Mouse (Mus musculus): ENCODE measurements at regions not wholly inside any gene's neighbourhood (a gene's known extent, or its start where the extent isn't known, plus 50 kb on each side); places are given as distances from the start of the nearest gene placed in this dataset.

DNA sequence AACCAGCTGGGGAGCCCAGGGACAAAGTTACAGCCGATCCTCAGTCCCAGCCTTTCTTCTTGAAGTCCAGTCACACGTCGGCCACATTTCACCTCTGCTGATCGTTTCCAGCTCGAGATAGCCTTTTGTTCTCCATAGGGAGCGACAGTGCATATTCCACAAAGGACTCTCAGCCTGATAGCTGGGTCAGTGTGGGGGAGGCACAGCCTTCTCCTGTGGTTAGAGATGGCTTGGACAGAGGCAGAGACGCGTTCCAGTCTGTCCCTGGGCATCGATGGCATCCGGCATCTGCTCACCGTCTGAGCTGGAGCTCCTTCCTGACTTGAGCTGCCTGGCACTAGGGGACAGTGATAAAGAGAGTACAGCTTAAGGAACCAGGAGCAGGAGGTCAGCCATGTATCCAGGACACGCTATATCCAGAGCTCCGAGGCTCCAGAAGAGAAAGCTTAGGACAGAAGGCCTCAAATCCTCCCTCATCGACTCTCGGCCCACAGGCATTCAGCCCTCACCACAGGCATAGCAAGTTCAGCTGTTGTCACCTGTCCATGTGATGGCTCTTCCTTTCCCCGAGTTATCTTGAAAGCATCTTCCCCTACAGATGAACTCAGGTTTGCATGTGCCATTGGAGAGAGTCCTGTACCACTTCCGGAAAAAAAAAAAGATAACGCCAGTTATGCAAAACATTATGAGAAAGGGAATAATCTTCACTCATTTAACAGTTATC lies 160.0 kb downstream of the Qrsl1 start:
- H3K9me3 ChIP-seq (ENCODE audit: control insufficient read depth, low read length): no peaks in the 10 kb centered on the region
- H3K9ac ChIP-seq (ENCODE audit: low read depth, low read length): no peak overlapping the region
- H3K4me1 ChIP-seq (ENCODE audit: control insufficient read depth, insufficient read depth, low read depth, low read length): peaks cover 11% of the 10 kb centered on the region
- ATAC-seq: no peak
- no peak overlapping the region for H3K4me3 ChIP-seq (ENCODE audit: low read length)
- WGBS: 45% methylated on average over 18 of the region's 18 CpGs
- no peaks in the 10 kb centered on the region for H3K36me3 ChIP-seq (ENCODE audit: control insufficient read depth, insufficient read depth, low read length)
- no peaks in the 10 kb centered on the region for H3K27me3 ChIP-seq (replicated peaks; ENCODE audit: control insufficient read depth, insufficient read depth, low read length)
- H3K27ac ChIP-seq (ENCODE audit: low read depth, low read length): no peak overlapping the region
- H3K4me2 ChIP-seq (ENCODE audit: low read length): no peak overlapping the region

DNA sequence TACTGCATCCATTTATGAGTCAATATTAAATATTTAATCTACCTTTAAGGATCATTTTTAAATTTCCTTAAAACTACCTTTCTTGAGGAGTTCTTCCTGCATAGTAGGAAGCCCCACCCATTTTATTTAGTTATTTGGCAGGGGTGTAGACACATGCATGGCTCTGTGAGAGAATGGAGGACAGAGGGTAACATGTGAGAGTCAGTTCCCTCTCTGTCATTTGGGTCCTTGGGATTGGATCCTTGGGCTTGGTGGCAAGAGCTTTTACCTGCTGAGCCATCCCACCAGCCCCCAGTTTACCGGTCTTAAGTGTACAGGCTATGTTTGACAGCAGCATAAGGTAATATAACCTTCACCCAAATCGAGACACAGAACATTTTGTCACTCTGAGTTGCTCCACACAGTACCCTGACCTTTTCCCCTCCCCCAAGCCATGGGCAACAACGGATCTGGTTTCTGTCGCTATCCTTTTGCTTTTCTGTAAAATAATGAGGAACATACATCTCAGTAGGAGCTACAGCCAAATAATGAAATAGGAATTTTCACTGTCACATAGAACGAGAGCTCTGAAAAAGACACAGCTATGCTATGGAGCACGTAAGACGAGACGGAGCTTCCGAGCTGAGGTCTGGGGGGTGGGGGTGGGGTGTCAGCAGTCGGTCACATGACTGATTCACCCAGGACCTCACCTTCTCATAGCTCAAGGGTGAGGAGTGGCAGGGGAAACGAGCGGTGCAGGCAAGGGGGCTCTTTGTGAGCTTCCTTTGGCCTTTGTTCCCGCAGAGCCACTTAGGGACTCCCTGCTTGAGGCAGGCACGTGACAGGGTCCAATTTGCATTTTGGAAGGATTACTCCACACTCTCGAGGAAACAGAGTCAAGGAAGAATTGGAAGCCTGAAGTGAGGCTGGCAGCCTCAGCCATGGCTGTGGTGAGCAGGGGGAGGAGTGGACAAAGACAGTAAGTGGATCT lies 159.2 kb downstream of the Qrsl1 start:
- WGBS: 5% methylated on average over 15 of the region's 15 CpGs
- Histone ChIP-seq H3K4me3 (ENCODE audit: low read length) (peak overlapping the region; percentile 20), H3K27ac (ENCODE audit: low read depth, low read length) (no peak overlapping the region), H3K36me3 (ENCODE audit: control insufficient read depth, insufficient read depth, low read length) (no peaks in the 10 kb centered on the region), H3K9ac (ENCODE audit: low read depth, low read length) (no peak overlapping the region; the same call in 1 of the 2 replicates), H3K9me3 (ENCODE audit: control insufficient read depth, low read length) (no peaks in the 10 kb centered on the region), H3K4me1 (ENCODE audit: control insufficient read depth, insufficient read depth, low read depth, low read length) (peaks cover 11% of the 10 kb centered on the region), H3K4me2 (ENCODE audit: low read length) (peak overlapping the region; percentile 40), H3K27me3 (replicated peaks; ENCODE audit: control insufficient read depth, insufficient read depth, low read length) (no peaks in the 10 kb centered on the region)
- peak; percentile 31; the same call in 1 of the 2 replicates for ATAC-seq

GRCm38 (mm10) chr10:43743188-43744120 lies 158.1 kb downstream of the Qrsl1 start:
- 95% methylated on average over 7 of the region's 7 CpGs for WGBS
- Histone ChIP-seq H3K9ac (ENCODE audit: low read depth, low read length) (no peak overlapping the region), H3K27ac (ENCODE audit: low read depth, low read length) (no peak overlapping the region), H3K36me3 (ENCODE audit: control insufficient read depth, insufficient read depth, low read length) (no peaks in the 10 kb centered on the region), H3K4me2 (ENCODE audit: low read length) (no peak overlapping the region), H3K4me1 (ENCODE audit: control insufficient read depth, insufficient read depth, low read depth, low read length) (peaks cover 11% of the 10 kb centered on the region), H3K4me3 (ENCODE audit: low read length) (no peak overlapping the region), H3K9me3 (ENCODE audit: control insufficient read depth, low read length) (no peaks in the 10 kb centered on the region), H3K27me3 (replicated peaks; ENCODE audit: control insufficient read depth, insufficient read depth, low read length) (no peaks in the 10 kb centered on the region)
- no peak for ATAC-seq

GRCm38 (mm10) chr10:43745931-43746630 lies 155.5 kb downstream of the Qrsl1 start:
- H3K4me3 ChIP-seq (ENCODE audit: low read length): no peak overlapping the region
- H3K36me3 ChIP-seq (ENCODE audit: control insufficient read depth, insufficient read depth, low read length): no peaks in the 10 kb centered on the region
- no peaks in the 10 kb centered on the region for H3K27me3 ChIP-seq (replicated peaks; ENCODE audit: control insufficient read depth, insufficient read depth, low read length)
- no peak overlapping the region for H3K9ac ChIP-seq (ENCODE audit: low read depth, low read length)
- H3K9me3 ChIP-seq (ENCODE audit: control insufficient read depth, low read length): no peaks in the 10 kb centered on the region
- 67% methylated on average over 8 of the region's 8 CpGs for WGBS
- H3K4me2 ChIP-seq (ENCODE audit: low read length): no peak overlapping the region
- no peak for ATAC-seq
- H3K27ac ChIP-seq (ENCODE audit: low read depth, low read length): no peak overlapping the region
- peaks cover 3% of the 10 kb centered on the region for H3K4me1 ChIP-seq (ENCODE audit: control insufficient read depth, insufficient read depth, low read depth, low read length)

DNA sequence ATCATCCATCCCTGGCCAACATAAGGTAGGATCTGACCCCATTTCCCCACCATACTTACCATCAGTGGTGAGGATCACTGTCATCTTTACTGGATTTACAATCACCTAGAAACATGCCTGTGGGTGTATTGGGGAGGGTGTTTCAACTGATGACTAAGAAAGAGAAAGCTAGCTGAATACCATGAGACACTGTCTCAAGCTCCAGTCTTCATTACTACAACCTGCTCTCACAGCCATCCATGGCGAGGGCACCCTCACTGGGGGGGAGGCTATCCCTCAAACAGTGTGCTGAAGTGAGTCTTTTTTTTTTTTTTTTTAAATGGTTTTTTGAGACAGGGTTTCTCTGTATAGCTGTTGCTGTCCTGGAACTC lies 154.9 kb downstream of the Qrsl1 start:
- no peak overlapping the region for H3K4me2 ChIP-seq (ENCODE audit: low read length)
- 90% methylated on average over 1 of the region's 1 CpGs for WGBS
- ATAC-seq: no peak

GRCm38 (mm10) chr10:43747541-43747940 lies 154.0 kb downstream of the Qrsl1 start:
- no peaks in the 10 kb centered on the region for H3K9me3 ChIP-seq (ENCODE audit: control insufficient read depth, low read length)
- H3K27ac ChIP-seq (ENCODE audit: low read depth, low read length): no peak overlapping the region
- H3K4me3 ChIP-seq (ENCODE audit: low read length): no peak overlapping the region
- no peaks in the 10 kb centered on the region for H3K27me3 ChIP-seq (replicated peaks; ENCODE audit: control insufficient read depth, insufficient read depth, low read length)
- no peak for ATAC-seq
- no peak overlapping the region for H3K4me2 ChIP-seq (ENCODE audit: low read length)
- WGBS: 92% methylated on average over 4 of the region's 4 CpGs
- no peak overlapping the region for H3K9ac ChIP-seq (ENCODE audit: low read depth, low read length)
- peaks cover 2% of the 10 kb centered on the region for H3K4me1 ChIP-seq (ENCODE audit: control insufficient read depth, insufficient read depth, low read depth, low read length)
- H3K36me3 ChIP-seq (ENCODE audit: control insufficient read depth, insufficient read depth, low read length): no peaks in the 10 kb centered on the region

More for the DNA sequence above, 154.9 kb downstream of the Qrsl1 start:
- Histone ChIP-seq H3K9ac (ENCODE audit: low read depth, low read length) (no peak overlapping the region), H3K9me3 (ENCODE audit: control insufficient read depth, low read length) (no peaks in the 10 kb centered on the region), H3K4me3 (ENCODE audit: low read length) (no peak overlapping the region), H3K27me3 (replicated peaks; ENCODE audit: control insufficient read depth, insufficient read depth, low read length) (no peaks in the 10 kb centered on the region), H3K4me1 (ENCODE audit: control insufficient read depth, insufficient read depth, low read depth, low read length) (peaks cover 3% of the 10 kb centered on the region), H3K27ac (ENCODE audit: low read depth, low read length) (no peak overlapping the region), H3K36me3 (ENCODE audit: control insufficient read depth, insufficient read depth, low read length) (no peaks in the 10 kb centered on the region)

GRCm38 (mm10) chr10:43748300-43748699 lies 153.2 kb downstream of the Qrsl1 start:
- Histone ChIP-seq H3K27ac (ENCODE audit: low read depth, low read length) (no peak overlapping the region), H3K36me3 (ENCODE audit: control insufficient read depth, insufficient read depth, low read length) (no peaks in the 10 kb centered on the region), H3K4me1 (ENCODE audit: control insufficient read depth, insufficient read depth, low read depth, low read length) (no peaks in the 10 kb centered on the region), H3K9ac (ENCODE audit: low read depth, low read length) (no peak overlapping the region), H3K4me3 (ENCODE audit: low read length) (no peak overlapping the region), H3K4me2 (ENCODE audit: low read length) (no peak overlapping the region), H3K9me3 (ENCODE audit: control insufficient read depth, low read length) (no peaks in the 10 kb centered on the region), H3K27me3 (replicated peaks; ENCODE audit: control insufficient read depth, insufficient read depth, low read length) (no peaks in the 10 kb centered on the region)
- 85% methylated on average over 3 of the region's 3 CpGs for WGBS
- no peak for ATAC-seq

DNA sequence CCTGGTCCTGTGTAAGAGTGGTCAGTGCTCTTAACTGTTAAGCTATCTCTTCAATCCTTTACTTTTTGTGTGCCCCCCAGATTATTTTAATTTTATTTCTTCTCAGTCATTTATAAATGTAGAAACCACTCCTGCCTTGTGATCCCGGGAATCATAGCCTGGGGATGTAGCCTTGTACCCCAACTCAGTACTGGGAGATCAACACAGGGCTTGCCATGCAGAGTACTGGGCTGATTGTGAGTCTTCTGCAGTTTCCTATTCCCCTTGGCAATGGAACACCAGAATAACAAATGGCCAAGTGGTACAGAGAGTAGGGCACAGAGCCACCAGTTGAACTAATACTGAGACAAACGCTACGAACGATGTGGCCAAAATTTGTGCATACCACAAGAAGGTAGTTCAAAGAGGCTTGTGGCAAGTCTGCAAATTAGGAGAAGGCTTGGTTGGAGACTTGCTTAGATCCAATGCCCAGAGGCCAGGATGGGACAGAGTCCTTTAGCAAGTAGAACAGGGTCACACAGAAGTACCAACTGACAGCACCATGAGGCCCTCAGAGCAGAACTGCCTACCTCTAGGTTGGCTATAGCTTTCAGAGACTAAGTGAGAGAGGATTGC lies 151.9 kb downstream of the Qrsl1 start:
- Histone ChIP-seq H3K27ac (ENCODE audit: low read depth, low read length) (no peak overlapping the region), H3K4me3 (ENCODE audit: low read length) (no peak overlapping the region), H3K4me1 (ENCODE audit: control insufficient read depth, insufficient read depth, low read depth, low read length) (no peaks in the 10 kb centered on the region), H3K9ac (ENCODE audit: low read depth, low read length) (no peak overlapping the region), H3K9me3 (ENCODE audit: control insufficient read depth, low read length) (no peaks in the 10 kb centered on the region), H3K36me3 (ENCODE audit: control insufficient read depth, insufficient read depth, low read length) (no peaks in the 10 kb centered on the region), H3K4me2 (ENCODE audit: low read length) (no peak overlapping the region), H3K27me3 (replicated peaks; ENCODE audit: control insufficient read depth, insufficient read depth, low read length) (no peaks in the 10 kb centered on the region)
- ATAC-seq: no peak
- WGBS: 88% methylated on average over 4 of the region's 4 CpGs

Data from hindbrain, embryonic 16.5 days (tissue).